Mouse (Mus musculus): Measurements from ENCODE around the gene Hoxb8. TPM values are rescaled to one million over a fixed set of nuclear protein-coding genes. Genes with fewer than 3 reads are reported as not detected.

The Hoxb8 gene
- total RNA-seq, 1 experiment from 2014 or later, result 59.4 TPM

- no peak for DNase-seq
These were observed 35.2 kb downstream of the Hoxb8 start for GRCm38 (mm10) chr11:96316696-96317607.

DNA sequence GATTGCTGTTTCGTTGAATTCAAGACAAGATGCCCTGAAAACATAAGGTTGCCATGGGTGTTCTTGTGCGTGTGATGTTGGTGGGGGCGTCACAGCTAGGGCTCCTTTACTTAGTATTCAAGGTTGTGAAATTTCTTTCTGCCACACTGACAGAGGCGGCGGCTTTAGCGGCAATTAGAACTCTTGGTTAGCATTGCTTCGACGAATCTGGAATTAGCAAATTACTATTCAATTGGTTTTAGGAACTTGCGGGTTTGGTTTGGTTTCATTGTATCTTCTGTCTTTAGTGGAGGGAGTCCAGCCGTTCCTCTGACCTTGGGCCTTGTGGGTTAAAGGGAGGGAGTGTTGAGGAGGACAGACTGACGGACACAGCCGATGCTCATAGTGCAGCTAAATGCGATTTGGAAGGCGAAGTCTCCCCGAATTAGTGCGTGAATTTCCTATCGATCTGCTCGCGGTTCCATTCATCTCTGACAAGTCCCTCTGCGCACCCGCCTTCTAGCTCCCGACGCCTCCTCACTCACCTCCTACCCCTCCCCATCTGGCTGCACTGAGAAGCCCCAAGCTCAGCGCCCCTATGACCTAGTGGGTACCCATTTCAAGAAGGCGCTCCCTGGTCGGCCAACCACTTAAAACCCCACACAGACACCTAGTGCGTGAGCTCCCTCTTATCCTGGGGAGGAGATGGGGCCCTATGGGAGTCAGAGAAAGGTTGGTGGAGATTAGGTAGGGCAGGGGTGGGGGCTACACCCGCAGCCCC lies 36.1 kb downstream of the Hoxb8 start, which contains the start of gene Hoxb4:
Gene Hoxb4, plus strand, starts transcription at position 660 of the 760 bp plus-strand sequence.
- peak; percentile 51 for DNase-seq

DNA sequence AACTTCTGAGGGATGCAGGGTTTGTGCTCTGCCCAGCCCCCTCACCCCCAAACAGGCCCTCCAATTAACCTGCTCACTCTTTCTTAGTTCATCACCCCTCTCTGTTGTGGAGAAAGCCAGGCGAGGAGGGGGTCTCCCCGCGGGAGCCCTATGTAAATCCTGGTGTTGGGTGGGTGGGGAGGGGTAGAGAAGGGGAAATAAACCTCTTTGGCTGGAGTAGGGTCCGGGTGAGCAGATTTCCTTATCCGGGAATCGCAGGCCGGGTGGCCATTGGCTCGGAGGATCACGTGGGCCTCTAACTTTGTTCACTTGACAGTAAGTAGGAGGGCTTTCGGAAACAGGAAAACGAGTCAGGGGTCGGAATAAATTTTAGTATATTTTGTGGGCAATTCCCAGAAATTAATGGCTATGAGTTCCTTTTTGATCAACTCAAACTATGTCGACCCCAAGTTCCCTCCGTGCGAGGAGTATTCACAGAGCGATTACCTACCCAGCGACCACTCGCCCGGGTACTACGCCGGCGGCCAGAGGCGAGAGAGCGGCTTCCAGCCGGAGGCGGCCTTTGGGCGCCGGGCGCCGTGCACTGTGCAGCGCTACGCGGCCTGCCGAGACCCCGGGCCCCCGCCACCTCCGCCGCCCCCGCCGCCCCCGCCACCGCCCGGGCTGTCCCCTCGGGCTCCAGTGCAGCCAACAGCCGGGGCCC lies 36.8 kb downstream of the Hoxb8 start:
- DNase-seq, result peak; percentile 91

DNA sequence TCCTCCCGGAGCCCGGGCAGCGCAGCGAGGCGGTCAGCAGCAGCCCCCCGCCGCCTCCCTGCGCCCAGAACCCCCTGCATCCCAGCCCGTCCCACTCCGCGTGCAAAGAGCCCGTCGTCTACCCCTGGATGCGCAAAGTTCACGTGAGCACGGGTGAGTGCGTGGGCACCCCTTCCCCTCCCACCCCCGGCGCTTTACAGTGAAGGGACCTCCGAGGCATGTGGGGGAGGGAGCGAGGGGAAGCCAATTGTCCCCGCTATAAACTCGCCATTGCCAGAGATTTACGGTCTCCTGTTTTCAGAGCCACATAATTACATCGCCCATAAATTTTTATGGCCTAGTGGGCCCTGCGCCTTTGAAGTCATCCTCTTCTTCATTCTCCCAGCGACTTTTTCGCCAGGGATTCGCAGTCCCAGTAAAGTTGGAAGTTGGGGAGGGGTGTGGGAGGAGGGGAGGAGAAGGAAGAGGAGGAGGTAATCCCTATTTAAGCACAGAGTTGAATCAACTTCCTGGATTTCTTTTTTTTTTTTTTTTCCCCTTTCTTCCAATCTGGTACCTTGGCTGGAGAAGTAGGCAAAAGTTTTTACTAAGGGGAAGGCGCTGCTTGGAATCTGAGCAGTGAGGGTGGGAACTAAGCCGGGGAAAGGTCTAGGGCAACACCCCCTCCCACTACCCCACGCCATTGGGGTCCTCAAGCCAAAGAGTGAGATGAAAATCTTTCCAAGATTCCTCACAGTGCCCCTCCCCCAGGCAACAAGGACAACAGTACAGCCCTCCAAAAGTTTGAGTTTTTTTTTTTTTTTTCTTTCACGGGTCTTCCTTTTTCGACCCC lies 37.6 kb downstream of the Hoxb8 start:
- no peak for DNase-seq

- peak; percentile 78 for DNase-seq
These were observed 38.2 kb downstream of the Hoxb8 start for GRCm38 (mm10) chr11:96319910-96320309.

- DNase-seq, result no peak
These were observed 39.0 kb downstream of the Hoxb8 start for GRCm38 (mm10) chr11:96320688-96321087.

- DNase-seq, result peak; percentile 60
These were observed 40.1 kb downstream of the Hoxb8 start for GRCm38 (mm10) chr11:96321846-96322245.

DNA sequence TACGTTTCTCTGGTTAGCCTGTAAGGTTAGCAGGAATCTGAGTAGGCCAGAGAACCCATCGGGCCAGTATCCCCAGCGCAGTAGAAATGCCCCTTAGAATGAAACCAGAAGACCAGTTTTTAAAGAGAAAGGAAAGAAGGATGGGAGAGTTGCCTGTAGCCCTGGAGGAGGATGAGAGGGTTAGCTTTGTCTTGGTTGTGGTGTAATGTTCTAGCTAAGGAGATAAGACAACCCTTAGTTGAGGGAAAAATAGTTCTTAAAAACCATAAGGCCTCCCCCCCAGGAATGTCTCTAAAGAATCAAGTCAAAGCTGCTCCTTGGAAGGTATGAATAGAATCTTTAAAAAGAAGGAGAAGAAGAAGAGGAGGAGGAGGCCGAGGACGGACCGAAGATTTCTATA lies 41.0 kb downstream of the Hoxb8 start:
- DNase-seq, result no peak

DNA sequence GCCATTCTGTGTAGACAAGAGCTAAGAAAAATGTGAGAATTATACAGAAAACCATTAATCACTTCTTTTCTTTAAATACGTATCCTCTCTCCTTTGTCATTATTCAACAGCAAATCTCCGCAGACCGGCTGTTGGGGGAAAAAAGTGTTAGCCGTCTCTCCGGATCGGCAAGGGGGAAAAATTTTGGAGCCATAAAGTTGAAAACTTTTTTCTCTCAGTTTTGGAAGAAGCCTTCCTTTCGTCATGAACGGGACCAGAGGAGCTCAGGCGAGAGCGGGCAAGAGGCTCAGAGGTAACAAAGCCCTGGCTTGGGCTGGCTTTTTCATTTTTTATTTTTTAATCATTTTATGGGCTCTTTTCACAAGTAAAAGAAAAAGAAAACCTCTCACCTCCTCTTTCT lies 41.4 kb downstream of the Hoxb8 start, which contains the start of gene Hoxb3:
Gene Hoxb3, plus strand, starts transcription at position 173 of the 400 bp plus-strand sequence.
- DNase-seq, result no peak

DNA sequence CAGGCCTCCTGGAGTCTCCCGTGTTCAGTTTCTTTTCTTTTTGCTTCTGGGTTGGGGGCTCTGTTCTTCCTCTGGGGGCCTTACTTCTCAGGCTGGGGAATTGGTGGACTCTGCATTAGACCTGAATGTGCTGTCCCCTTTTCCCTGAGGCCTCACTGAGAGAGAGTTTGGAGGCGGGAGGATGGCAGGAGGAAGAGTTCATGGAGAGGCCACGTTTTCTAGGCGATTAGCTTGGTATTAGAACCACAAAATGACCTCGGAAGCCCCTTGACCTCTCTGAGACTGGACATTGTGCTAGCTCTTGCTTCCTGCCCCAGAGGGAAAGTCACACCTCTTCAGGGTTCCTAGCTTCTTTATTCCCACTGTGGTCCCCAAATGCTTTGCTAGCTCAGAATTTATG lies 42.4 kb downstream of the Hoxb8 start:
- DNase-seq, result peak; percentile 60

- no peak for DNase-seq
These were observed 43.3 kb downstream of the Hoxb8 start for GRCm38 (mm10) chr11:96324965-96325364.

DNA sequence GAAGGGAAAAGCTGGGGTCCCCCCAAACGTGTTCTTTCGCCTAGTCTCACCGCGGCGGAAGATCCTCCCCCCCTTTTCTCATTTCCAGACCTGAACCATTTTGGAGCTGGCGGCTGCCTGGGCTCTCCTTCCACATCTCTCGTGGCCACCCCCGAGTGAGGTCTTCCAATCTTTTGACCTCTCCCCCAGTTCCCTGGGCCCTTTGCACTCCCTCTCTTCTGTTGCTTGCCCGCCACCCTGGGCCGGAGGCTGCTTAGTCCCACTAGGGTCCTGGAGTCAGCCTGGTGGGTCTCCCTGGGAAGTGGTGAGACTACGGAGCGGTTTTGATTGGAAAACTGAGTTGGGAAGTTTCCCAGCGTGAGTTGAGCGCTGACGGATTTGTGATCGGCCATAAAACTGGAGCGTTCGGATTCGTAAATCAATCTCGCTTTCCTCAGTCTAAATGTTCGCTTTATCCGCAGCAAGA lies 44.1 kb downstream of the Hoxb8 start:
- no peak for DNase-seq

DNA sequence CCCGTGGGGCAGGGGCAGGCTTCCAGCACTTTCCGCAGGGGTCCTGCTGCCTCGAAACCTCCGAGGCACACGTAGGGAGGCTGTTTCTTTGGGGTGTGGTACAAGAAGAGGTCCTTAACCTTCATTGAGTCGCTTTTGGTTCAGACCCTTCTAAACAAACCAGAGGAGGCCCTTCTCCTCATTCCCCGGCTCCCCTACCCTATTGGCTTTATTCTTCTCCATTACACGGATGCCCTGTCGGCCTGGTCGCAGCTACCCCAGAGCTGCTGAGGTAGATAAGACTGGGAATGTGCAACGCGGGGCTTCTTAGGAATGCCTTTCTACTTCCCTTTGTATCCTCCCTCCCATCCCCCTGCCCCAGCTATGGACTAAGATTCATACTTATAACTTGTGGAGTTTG lies 45.0 kb downstream of the Hoxb8 start:
- no peak for DNase-seq

- no peak for DNase-seq
These were observed 45.4 kb downstream of the Hoxb8 start for GRCm38 (mm10) chr11:96327122-96327521.

DNA sequence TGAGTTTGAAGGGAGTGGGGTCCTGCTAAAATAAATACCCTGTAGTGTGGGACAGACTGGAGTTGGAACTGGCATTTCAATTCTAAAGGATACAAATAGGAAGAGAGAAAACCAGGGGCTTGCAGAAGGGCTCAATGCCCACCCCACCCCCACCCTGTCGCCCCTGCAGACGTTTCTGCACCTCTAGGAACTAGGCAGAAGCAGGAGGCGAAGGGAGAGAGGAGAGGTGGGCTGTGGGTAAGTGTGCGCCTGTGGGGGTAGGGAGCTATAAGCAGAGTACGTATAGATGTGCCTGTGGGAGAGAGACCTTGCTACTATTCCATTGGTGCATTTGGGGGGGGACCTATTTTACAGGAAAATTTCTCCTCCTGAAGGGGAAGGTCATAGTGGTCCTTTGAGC lies 46.0 kb downstream of the Hoxb8 start:
- DNase-seq, result no peak

GRCm38 (mm10) chr11:96328605-96329004 lies 46.9 kb downstream of the Hoxb8 start:
- DNase-seq, result no peak

DNA sequence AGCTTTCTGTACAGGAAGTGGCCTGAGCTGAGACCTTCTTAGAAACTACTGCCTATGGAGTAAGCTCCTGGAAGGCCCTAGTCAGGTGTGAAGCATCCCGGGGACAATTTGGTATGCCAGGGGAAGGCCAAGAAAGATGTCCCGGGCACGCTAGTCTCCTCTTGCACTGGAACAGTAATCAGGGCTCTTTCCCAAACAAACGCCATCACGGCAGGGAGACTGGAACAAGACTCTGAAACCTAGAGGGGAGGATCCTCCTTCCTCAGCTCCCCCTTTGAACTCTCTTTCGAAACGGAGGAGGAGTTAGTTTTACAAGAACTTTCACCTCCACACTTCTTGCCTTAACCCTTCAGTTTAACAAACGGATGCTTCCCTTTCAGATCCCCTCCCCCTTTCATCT lies 50.4 kb downstream of the Hoxb8 start:
- DNase-seq, result no peak

DNA sequence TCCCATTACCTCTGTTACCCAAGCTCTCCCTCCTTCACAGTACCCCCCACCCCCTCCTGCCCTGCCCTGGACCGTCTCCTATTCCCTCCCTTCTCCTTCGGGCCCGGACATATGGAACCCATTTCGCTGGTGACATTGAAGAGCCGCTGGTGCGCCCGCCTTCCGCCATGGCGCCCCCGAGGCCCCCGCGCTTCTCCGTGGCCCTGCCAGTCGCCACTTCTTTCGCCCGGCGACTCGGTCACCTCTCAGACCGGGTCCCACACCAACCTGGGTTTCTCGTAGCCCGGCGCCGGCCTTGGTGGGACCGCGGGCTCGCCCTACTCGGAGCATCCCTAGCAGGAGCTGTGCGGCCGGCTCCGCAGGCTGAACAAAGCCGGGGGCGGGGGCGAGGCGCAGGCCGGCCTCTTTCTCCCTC lies 50.9 kb downstream of the Hoxb8 start:
- DNase-seq, result no peak

DNA sequence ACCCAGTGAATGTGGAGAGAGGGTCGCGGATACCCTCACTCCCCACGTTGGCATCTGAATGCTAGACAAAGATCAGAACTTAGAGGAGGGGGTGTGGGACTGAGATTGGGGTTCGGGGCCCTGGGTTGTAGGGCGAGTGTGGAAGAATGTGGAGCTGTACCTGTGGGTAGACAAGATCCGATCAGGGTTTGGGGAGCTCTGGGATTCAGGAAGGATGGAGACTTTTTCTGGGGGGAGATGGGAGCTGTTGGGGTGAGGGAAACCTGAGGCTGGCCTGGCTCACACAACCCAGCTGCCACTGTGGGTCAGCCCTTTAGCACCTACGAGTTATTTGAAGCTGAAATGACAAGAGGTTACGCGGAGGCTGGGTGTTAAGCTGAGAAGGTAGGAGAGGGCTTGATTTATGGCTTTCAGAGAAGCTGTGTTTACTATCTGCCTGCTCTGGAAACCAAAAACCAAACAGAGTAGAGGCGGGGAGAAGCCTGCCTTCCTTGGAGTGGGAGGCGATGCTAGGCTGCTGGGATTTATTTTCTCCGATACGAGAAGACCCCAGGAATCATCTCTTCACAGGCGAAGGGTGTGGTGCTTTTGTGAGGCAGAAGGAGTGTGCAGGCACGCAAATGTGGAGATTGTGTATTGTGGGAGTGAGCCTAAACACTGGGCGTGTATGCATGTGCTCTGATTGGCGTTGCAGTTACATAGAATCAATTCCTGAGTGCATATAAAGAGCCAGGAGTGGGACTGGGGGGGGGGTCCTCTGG lies 51.7 kb downstream of the Hoxb8 start:
- DNase-seq, result no peak

DNA sequence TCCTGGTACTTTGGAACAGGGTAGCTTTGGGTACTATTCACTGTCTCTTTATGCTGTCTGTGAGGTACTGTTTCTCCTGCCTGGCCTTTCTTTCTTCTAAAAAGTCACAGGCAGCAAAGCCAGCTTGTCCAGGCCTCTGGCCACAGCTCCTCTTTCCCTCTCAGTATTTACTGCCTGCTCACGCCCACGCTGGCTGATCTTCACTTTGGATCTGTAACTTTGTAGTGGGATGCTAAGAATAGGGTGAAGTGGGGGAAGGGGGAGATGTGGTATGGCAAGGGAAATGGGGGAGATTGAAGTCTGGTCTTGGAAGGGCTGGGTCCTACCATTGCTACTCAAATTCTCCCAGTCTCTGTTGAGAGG lies 52.3 kb downstream of the Hoxb8 start:
- DNase-seq, result no peak
